Mouse (Mus musculus): ENCODE results near the gene Ecm1. TPM values are rescaled to one million over a fixed set of nuclear protein-coding genes. Genes with fewer than 3 reads are reported as not detected.
A peak's percentile ranks its signal among the peaks of the same experiment; 100 is the strongest.

Gene Ecm1
- total and polyA plus RNA-seq, 2 experiments from 2014 or later: 22.9 to 55.8 TPM

GRCm38 (mm10) chr3:95689171-95689915, 50.0 kb downstream of the Ecm1 start:
- DNase-seq (ENCODE audit: low spot score): peak; percentile 89
- TF ChIP-seq CTCF (IDR thresholded peaks at IDR 0.05; ENCODE audit: low read depth) (peak; percentile 48), EP300 (IDR thresholded peaks at IDR 0.05; ENCODE audit: low read depth) (peak; percentile 89)

GRCm38 (mm10) chr3:95687524-95688421, 51.6 kb downstream of the Ecm1 start, which contains the start of gene Adamtsl4:
Gene Adamtsl4 (minus strand): TSS chr3:95687917.
- H3K4me1 ChIP-seq (ENCODE audit: control insufficient read depth, insufficient read depth): peaks cover 44% of the 10 kb centered on the region
- peak; percentile 67 for ATAC-seq (ENCODE audit: insufficient read depth, low read depth)
- H3K4me3 ChIP-seq (ENCODE audit: low read depth, low read length): peak within 1 kb of the TSS; percentile 57
- H3K9ac ChIP-seq (replicated peaks; ENCODE audit: low read depth, low read length): peak within 1 kb of the TSS; percentile 69
- TF ChIP-seq CTCF (IDR thresholded peaks at IDR 0.05; ENCODE audit: low read depth): no peak
- TF ChIP-seq EP300 (IDR thresholded peaks at IDR 0.05; ENCODE audit: low read depth): no peak
- no peaks in the 10 kb centered on the region for H3K9me3 ChIP-seq (replicated peaks; ENCODE audit: control insufficient read depth, low read length)
- peaks cover 5% of the 10 kb centered on the region for H3K36me3 ChIP-seq (replicated peaks; ENCODE audit: control insufficient read depth, insufficient read depth, low read length)
- 4% methylated on average over 49 of the region's 50 CpGs for WGBS
- DNase-seq (ENCODE audit: low spot score): peak; percentile 77
- H3K4me2 ChIP-seq (ENCODE audit: low read depth, low read length): peak within 1 kb of the TSS; percentile 75
- H3K27ac ChIP-seq (ENCODE audit: low read depth): peak within 1 kb of the TSS; percentile 96
- no peaks in the 10 kb centered on the region for H3K27me3 ChIP-seq (ENCODE audit: control insufficient read depth, insufficient read depth, low read length)

More at GRCm38 (mm10) chr3:95689171-95689915, 50.0 kb downstream of the Ecm1 start:
- WGBS: 12% methylated on average over 11 of the region's 11 CpGs
- no peak overlapping the region for H3K4me3 ChIP-seq (ENCODE audit: low read depth, low read length)
- no peaks in the 10 kb centered on the region for H3K27me3 ChIP-seq (ENCODE audit: control insufficient read depth, insufficient read depth, low read length)
- peak; percentile 75 for ATAC-seq (ENCODE audit: insufficient read depth, low read depth)
- H3K4me1 ChIP-seq (ENCODE audit: control insufficient read depth, insufficient read depth): peaks cover 58% of the 10 kb centered on the region
- H3K9me3 ChIP-seq (replicated peaks; ENCODE audit: control insufficient read depth, low read length): no peaks in the 10 kb centered on the region
- peak overlapping the region; percentile 5; the same call in 1 of the 2 replicates for H3K4me2 ChIP-seq (ENCODE audit: low read depth, low read length)
- peak overlapping the region; percentile 96 for H3K27ac ChIP-seq (ENCODE audit: low read depth)
- H3K36me3 ChIP-seq (replicated peaks; ENCODE audit: control insufficient read depth, insufficient read depth, low read length): no peaks in the 10 kb centered on the region
- peak overlapping the region; percentile 40; the same call in 1 of the 2 replicates for H3K9ac ChIP-seq (replicated peaks; ENCODE audit: low read depth, low read length)

- peak overlapping the region; percentile 57 for H3K4me3 ChIP-seq (ENCODE audit: low read depth, low read length)
- H3K9ac ChIP-seq (replicated peaks; ENCODE audit: low read depth, low read length): peak overlapping the region; percentile 69
- peak overlapping the region; percentile 75 for H3K4me2 ChIP-seq (ENCODE audit: low read depth, low read length)
- H3K36me3 ChIP-seq (replicated peaks; ENCODE audit: control insufficient read depth, insufficient read depth, low read length): peaks cover 5% of the 10 kb centered on the region
- H3K27ac ChIP-seq (ENCODE audit: low read depth): peak overlapping the region; percentile 96
- WGBS: 17% methylated on average over 4 of the region's 4 CpGs
- no peaks in the 10 kb centered on the region for H3K9me3 ChIP-seq (replicated peaks; ENCODE audit: control insufficient read depth, low read length)
- TF ChIP-seq EP300 (IDR thresholded peaks at IDR 0.05; ENCODE audit: low read depth): no peak
- TF ChIP-seq CTCF (IDR thresholded peaks at IDR 0.05; ENCODE audit: low read depth): no peak
- peak; percentile 2; the same call in 1 of the 2 replicates for ATAC-seq (ENCODE audit: insufficient read depth, low read depth)
- no peaks in the 10 kb centered on the region for H3K27me3 ChIP-seq (ENCODE audit: control insufficient read depth, insufficient read depth, low read length)
- DNase-seq (ENCODE audit: low spot score): no peak
- H3K4me1 ChIP-seq (ENCODE audit: control insufficient read depth, insufficient read depth): peaks cover 41% of the 10 kb centered on the region
Measured at GRCm38 (mm10) chr3:95687168-95687523, 52.2 kb downstream of the Ecm1 start.

GRCm38 (mm10) chr3:95686492-95687167, 52.7 kb downstream of the Ecm1 start:
- H3K4me1 ChIP-seq (ENCODE audit: control insufficient read depth, insufficient read depth): peaks cover 41% of the 10 kb centered on the region
- WGBS: 48% methylated on average over 8 of the region's 10 CpGs
- peak overlapping the region; percentile 96 for H3K27ac ChIP-seq (ENCODE audit: low read depth)

GRCm38 (mm10) chr3:95685701-95686100, 53.7 kb downstream of the Ecm1 start:
- no peak overlapping the region for H3K9ac ChIP-seq (replicated peaks; ENCODE audit: low read depth, low read length)
- WGBS: 68% methylated on average over 2 of the region's 2 CpGs
- no peaks in the 10 kb centered on the region for H3K27me3 ChIP-seq (ENCODE audit: control insufficient read depth, insufficient read depth, low read length)
- H3K36me3 ChIP-seq (replicated peaks; ENCODE audit: control insufficient read depth, insufficient read depth, low read length): peaks cover 5% of the 10 kb centered on the region
- no peak for ATAC-seq (ENCODE audit: insufficient read depth, low read depth)
- no peak for DNase-seq (ENCODE audit: low spot score)
- no peak overlapping the region for H3K4me2 ChIP-seq (ENCODE audit: low read depth, low read length)
- 0 out of 2 replicates have a peak overlapping the region, but pooled peaks have one; percentile 12 for H3K27ac ChIP-seq (ENCODE audit: low read depth)
- no peaks in the 10 kb centered on the region for H3K9me3 ChIP-seq (replicated peaks; ENCODE audit: control insufficient read depth, low read length)
- peaks cover 41% of the 10 kb centered on the region for H3K4me1 ChIP-seq (ENCODE audit: control insufficient read depth, insufficient read depth)
- H3K4me3 ChIP-seq (ENCODE audit: low read depth, low read length): no peak overlapping the region
- TF ChIP-seq EP300 (IDR thresholded peaks at IDR 0.05; ENCODE audit: low read depth) (no peak), CTCF (IDR thresholded peaks at IDR 0.05; ENCODE audit: low read depth) (no peak)

More at GRCm38 (mm10) chr3:95686492-95687167, 52.7 kb downstream of the Ecm1 start:
- Histone ChIP-seq H3K4me3 (ENCODE audit: low read depth, low read length) (peak overlapping the region; percentile 57), H3K9ac (replicated peaks; ENCODE audit: low read depth, low read length) (peak overlapping the region; percentile 69), H3K9me3 (replicated peaks; ENCODE audit: control insufficient read depth, low read length) (no peaks in the 10 kb centered on the region), H3K36me3 (replicated peaks; ENCODE audit: control insufficient read depth, insufficient read depth, low read length) (peaks cover 5% of the 10 kb centered on the region), H3K27me3 (ENCODE audit: control insufficient read depth, insufficient read depth, low read length) (no peaks in the 10 kb centered on the region), H3K4me2 (ENCODE audit: low read depth, low read length) (peak overlapping the region; percentile 75)
- no peak for DNase-seq (ENCODE audit: low spot score)
- no peak for ATAC-seq (ENCODE audit: insufficient read depth, low read depth)
- TF ChIP-seq EP300 (IDR thresholded peaks at IDR 0.05; ENCODE audit: low read depth): no peak
- no peak for TF ChIP-seq CTCF (IDR thresholded peaks at IDR 0.05; ENCODE audit: low read depth)

All from heart, postnatal 0 days (tissue).